Mouse (Mus musculus): ENCODE data around the gene Pptc7. TPM values are rescaled to one million over a fixed set of nuclear protein-coding genes. Genes with fewer than 3 reads are reported as not detected.

The Pptc7 gene
- polyA plus RNA-seq, 1 experiment, result 48.0 TPM

- Histone ChIP-seq H3K36me3 (ENCODE audit: control insufficient read depth, insufficient read depth, low read length) (no peaks in the 10 kb centered on the region; the same call in 1 of the 2 replicates), H3K27ac (ENCODE audit: control insufficient read depth, insufficient read depth, low read depth, low read length) (no peak overlapping the region), H3K27me3 (ENCODE audit: control insufficient read depth, insufficient read depth, low read length) (no peaks in the 10 kb centered on the region), H3K4me3 (ENCODE audit: control insufficient read depth, low read depth, low read length) (no peak overlapping the region), H3K4me1 (ENCODE audit: control insufficient read depth, insufficient read depth, low read length) (no peaks in the 10 kb centered on the region)
- no peak for TF ChIP-seq POLR2A (IDR thresholded peaks at IDR 0.05; ENCODE audit: control insufficient read depth, low read depth, low read length)
- TF ChIP-seq CTCF (IDR thresholded peaks at IDR 0.05; ENCODE audit: control insufficient read depth, insufficient read depth, insufficient replicate concordance, low read depth, low read length), result no peak
These were observed 50.5 kb downstream of the Pptc7 start for GRCm38 (mm10) chr5:122334682-122335081.

- Histone ChIP-seq H3K4me3 (ENCODE audit: control insufficient read depth, low read depth, low read length) (no peak overlapping the region), H3K27ac (ENCODE audit: control insufficient read depth, insufficient read depth, low read depth, low read length) (no peak overlapping the region), H3K36me3 (ENCODE audit: control insufficient read depth, insufficient read depth, low read length) (no peaks in the 10 kb centered on the region; the same call in 1 of the 2 replicates), H3K4me1 (ENCODE audit: control insufficient read depth, insufficient read depth, low read length) (no peaks in the 10 kb centered on the region), H3K27me3 (ENCODE audit: control insufficient read depth, insufficient read depth, low read length) (no peaks in the 10 kb centered on the region)
- no peak for TF ChIP-seq CTCF (IDR thresholded peaks at IDR 0.05; ENCODE audit: control insufficient read depth, insufficient read depth, insufficient replicate concordance, low read depth, low read length)
- no peak for TF ChIP-seq POLR2A (IDR thresholded peaks at IDR 0.05; ENCODE audit: control insufficient read depth, low read depth, low read length)
These were observed 52.6 kb downstream of the Pptc7 start for GRCm38 (mm10) chr5:122336554-122337294.

GRCm38 (mm10) chr5:122342874-122343273 is 58.7 kb downstream of the Pptc7 start:
- H3K36me3 ChIP-seq (ENCODE audit: control insufficient read depth, insufficient read depth, low read length), result no peaks in the 10 kb centered on the region; the same call in 1 of the 2 replicates
- H3K4me3 ChIP-seq (ENCODE audit: control insufficient read depth, low read depth, low read length), result no peak overlapping the region
- H3K27me3 ChIP-seq (ENCODE audit: control insufficient read depth, insufficient read depth, low read length), result no peaks in the 10 kb centered on the region
- H3K4me1 ChIP-seq (ENCODE audit: control insufficient read depth, insufficient read depth, low read length), result no peaks in the 10 kb centered on the region
- TF ChIP-seq CTCF (IDR thresholded peaks at IDR 0.05; ENCODE audit: control insufficient read depth, insufficient read depth, insufficient replicate concordance, low read depth, low read length), result no peak
- no peak overlapping the region for H3K27ac ChIP-seq (ENCODE audit: control insufficient read depth, insufficient read depth, low read depth, low read length)

- no peak for TF ChIP-seq CTCF (IDR thresholded peaks at IDR 0.05; ENCODE audit: control insufficient read depth, insufficient read depth, insufficient replicate concordance, low read depth, low read length)
- no peak for TF ChIP-seq POLR2A (IDR thresholded peaks at IDR 0.05; ENCODE audit: control insufficient read depth, low read depth, low read length)
- H3K4me1 ChIP-seq (ENCODE audit: control insufficient read depth, insufficient read depth, low read length), result no peaks in the 10 kb centered on the region
These were observed 59.6 kb downstream of the Pptc7 start for GRCm38 (mm10) chr5:122343768-122344167.

GRCm38 (mm10) chr5:122344260-122344659 is 60.1 kb downstream of the Pptc7 start:
- H3K27ac ChIP-seq (ENCODE audit: control insufficient read depth, insufficient read depth, low read depth, low read length), result no peak overlapping the region
- H3K4me1 ChIP-seq (ENCODE audit: control insufficient read depth, insufficient read depth, low read length), result no peaks in the 10 kb centered on the region
- peaks cover 3% of the 10 kb centered on the region for H3K36me3 ChIP-seq (ENCODE audit: control insufficient read depth, insufficient read depth, low read length)
- H3K4me3 ChIP-seq (ENCODE audit: control insufficient read depth, low read depth, low read length), result no peak overlapping the region
- H3K27me3 ChIP-seq (ENCODE audit: control insufficient read depth, insufficient read depth, low read length), result no peaks in the 10 kb centered on the region
- TF ChIP-seq POLR2A (IDR thresholded peaks at IDR 0.05; ENCODE audit: control insufficient read depth, low read depth, low read length) (no peak), CTCF (IDR thresholded peaks at IDR 0.05; ENCODE audit: control insufficient read depth, insufficient read depth, insufficient replicate concordance, low read depth, low read length) (peak; percentile 85; the same call in 1 of the 2 replicates)

More at GRCm38 (mm10) chr5:122343768-122344167, 59.6 kb downstream of the Pptc7 start:
- Histone ChIP-seq H3K27me3 (ENCODE audit: control insufficient read depth, insufficient read depth, low read length) (no peaks in the 10 kb centered on the region), H3K36me3 (ENCODE audit: control insufficient read depth, insufficient read depth, low read length) (peaks cover 3% of the 10 kb centered on the region), H3K27ac (ENCODE audit: control insufficient read depth, insufficient read depth, low read depth, low read length) (no peak overlapping the region), H3K4me3 (ENCODE audit: control insufficient read depth, low read depth, low read length) (no peak overlapping the region)

- no peak overlapping the region for H3K27ac ChIP-seq (ENCODE audit: control insufficient read depth, insufficient read depth, low read depth, low read length)
These were observed 61.6 kb downstream of the Pptc7 start for GRCm38 (mm10) chr5:122345777-122346176.

DNA sequence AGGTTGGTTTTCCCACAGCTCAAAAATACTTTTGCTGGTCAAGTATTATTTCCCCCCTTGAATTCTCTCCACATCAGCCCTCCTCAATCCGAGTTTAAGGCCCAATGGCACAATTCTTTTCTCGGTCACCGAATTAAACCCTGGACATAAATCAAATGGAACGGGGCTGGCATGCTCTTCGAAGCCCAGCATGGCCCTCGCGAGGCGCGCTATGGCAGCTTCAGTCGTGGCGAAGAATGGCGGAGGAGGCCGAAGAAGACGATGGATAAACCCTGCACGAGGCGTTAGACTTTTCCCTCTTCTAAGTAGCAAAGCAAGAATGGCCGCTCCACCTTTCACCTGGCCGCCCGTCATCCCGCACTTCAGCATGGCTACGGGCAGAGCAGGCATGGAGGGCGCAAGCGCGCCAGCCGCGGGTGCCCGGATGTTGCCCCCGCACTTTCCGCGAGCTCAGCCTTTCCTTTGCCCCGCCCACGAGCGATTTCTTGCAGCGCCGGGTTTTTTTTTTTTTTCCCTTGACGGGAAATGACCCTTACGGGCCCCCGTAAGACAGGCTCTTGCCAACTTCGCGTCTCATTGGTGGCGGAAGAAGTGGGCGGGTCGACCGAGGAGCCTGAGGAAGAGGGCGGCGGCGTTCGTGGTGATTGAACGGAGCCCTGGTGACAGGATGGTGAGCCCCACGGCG is 69.8 kb downstream of the Pptc7 start, which contains the start of the genes Rad9b and Vps29:
TSS of gene Rad9b (minus strand) at position 427 of the 685 bp plus-strand sequence.
TSS of gene Vps29 (plus strand) at position 563 of the 685 bp plus-strand sequence.
- no peaks in the 10 kb centered on the region; the same call in 1 of the 2 replicates for H3K4me1 ChIP-seq (ENCODE audit: control insufficient read depth, insufficient read depth, low read length)
- H3K4me3 ChIP-seq (ENCODE audit: control insufficient read depth, low read depth, low read length), result peak within 1 kb of the TSS; percentile 90
- no peaks in the 10 kb centered on the region for H3K27me3 ChIP-seq (ENCODE audit: control insufficient read depth, insufficient read depth, low read length)
- TF ChIP-seq POLR2A (IDR thresholded peaks at IDR 0.05; ENCODE audit: control insufficient read depth, low read depth, low read length), result peak; percentile 89
- TF ChIP-seq CTCF (IDR thresholded peaks at IDR 0.05; ENCODE audit: control insufficient read depth, insufficient read depth, insufficient replicate concordance, low read depth, low read length), result no peak
- peak within 1 kb of the TSS; percentile 72 for H3K27ac ChIP-seq (ENCODE audit: control insufficient read depth, insufficient read depth, low read depth, low read length)
- no peaks in the 10 kb centered on the region; the same call in none of the 2 replicates for H3K36me3 ChIP-seq (ENCODE audit: control insufficient read depth, insufficient read depth, low read length)

More at GRCm38 (mm10) chr5:122345777-122346176, 61.6 kb downstream of the Pptc7 start:
- Histone ChIP-seq H3K4me3 (ENCODE audit: control insufficient read depth, low read depth, low read length) (no peak overlapping the region), H3K4me1 (ENCODE audit: control insufficient read depth, insufficient read depth, low read length) (no peaks in the 10 kb centered on the region), H3K36me3 (ENCODE audit: control insufficient read depth, insufficient read depth, low read length) (peaks cover 3% of the 10 kb centered on the region), H3K27me3 (ENCODE audit: control insufficient read depth, insufficient read depth, low read length) (no peaks in the 10 kb centered on the region)
- TF ChIP-seq CTCF (IDR thresholded peaks at IDR 0.05; ENCODE audit: control insufficient read depth, insufficient read depth, insufficient replicate concordance, low read depth, low read length), result no peak
- no peak for TF ChIP-seq POLR2A (IDR thresholded peaks at IDR 0.05; ENCODE audit: control insufficient read depth, low read depth, low read length)
